Mouse (Mus musculus) heart, embryonic 10.5 days (tissue): ENCODE measurements around the gene Csf3r. TPM values are rescaled to one million over a fixed set of nuclear protein-coding genes. Genes with fewer than 3 reads are reported as not detected.
A peak's percentile ranks its signal among the peaks of the same experiment; 100 is the strongest.

ENCODE experiments used
- DNase-seq: peaks from one replicate; pipeline ENCODE4 v3.0.0-alpha.2; 2017; ENCODE audit warnings: low spot score
- H3K27ac ChIP-seq: fragments of 300-500 bp; sonication (generic); 2 replicates; pipeline ENCODE4 v1.5.1; 2016; ENCODE audit warnings: mild to moderate bottlenecking
- H3K27me3 ChIP-seq: fragments of 300-500 bp; sonication (generic); 2 replicates; pipeline ENCODE4 v1.6.1; 2016; ENCODE audit warnings: mild to moderate bottlenecking; ENCODE audit not compliant: poor library complexity, insufficient read depth, severe bottlenecking
- H3K36me3 ChIP-seq: fragments of 300-500 bp; sonication (generic); 2 replicates; pipeline ENCODE4 v1.6.1; 2016; ENCODE audit warnings: mild to moderate bottlenecking, moderate library complexity
- H3K4me1 ChIP-seq: fragments of 300-500 bp; sonication (generic); 2 replicates; pipeline ENCODE4 v1.6.1; 2016; ENCODE audit warnings: mild to moderate bottlenecking
- H3K4me3 ChIP-seq: fragments of 300-500 bp; sonication (generic); 2 replicates; pipeline ENCODE4 v1.5.1; 2016; ENCODE audit warnings: mild to moderate bottlenecking, moderate library complexity
- H3K9me3 ChIP-seq: fragments of 300-500 bp; sonication (generic); 2 replicates; pipeline ENCODE4 v1.6.1; 2016; ENCODE audit warnings: mild to moderate bottlenecking, moderate library complexity
- WGBS: fragments of 180-500 bp; shearing (Covaris S2); methylation state at CpG from one replicate; pipeline ENCODE4 v1.1.7; 2016; 5-methylcytosine and 5-hydroxymethylcytosine counted together
- polyA plus RNA-seq: library from polyadenylated mRNA; unstranded; fragments of >200 nt; fragmentation: Nextera tagmentation; extraction: Ambion mirVana; gene quantifications from 2 replicates; pipeline ENCODE4 v1.2.1, GENCODE M21; 2016

Gene Csf3r
- polyA plus RNA-seq, 1 experiment from 2014 or later = 0.53 TPM

- DNase-seq = no peak
- no peaks in the 10 kb centered on the region for H3K4me1 ChIP-seq
- 77% methylated on average over 11 of the region's 11 CpGs for WGBS
Measured at GRCm38 (mm10) chr4:126018966-126019538, 5.3 kb upstream of the Csf3r start.

GRCm38 (mm10) chr4:126025801-126026200 is 1.5 kb downstream of the Csf3r start:
- H3K36me3 ChIP-seq = no peaks in the 10 kb centered on the region
- peaks cover 12% of the 10 kb centered on the region; the same call in 1 of the 2 replicates for H3K27me3 ChIP-seq
- no peak overlapping the region for H3K4me3 ChIP-seq
- H3K4me1 ChIP-seq = no peaks in the 10 kb centered on the region
- H3K27ac ChIP-seq = no peak overlapping the region
- no peaks in the 10 kb centered on the region for H3K9me3 ChIP-seq
- WGBS = 80% methylated on average over 5 of the region's 5 CpGs
- no peak for DNase-seq

More at GRCm38 (mm10) chr4:126018966-126019538, 5.3 kb upstream of the Csf3r start:
- Histone ChIP-seq H3K27me3 (no peaks in the 10 kb centered on the region), H3K9me3 (no peaks in the 10 kb centered on the region), H3K36me3 (no peaks in the 10 kb centered on the region), H3K27ac (no peak overlapping the region), H3K4me3 (no peak overlapping the region)

GRCm38 (mm10) chr4:126027980-126028379 is 3.6 kb downstream of the Csf3r start:
- H3K4me1 ChIP-seq = no peaks in the 10 kb centered on the region
- no peak for DNase-seq
- H3K27me3 ChIP-seq = peaks cover 18% of the 10 kb centered on the region; the same call in 1 of the 2 replicates
- H3K36me3 ChIP-seq = no peaks in the 10 kb centered on the region
- H3K4me3 ChIP-seq = no peak overlapping the region
- 70% methylated on average over 3 of the region's 3 CpGs for WGBS
- no peak overlapping the region for H3K27ac ChIP-seq
- H3K9me3 ChIP-seq = no peaks in the 10 kb centered on the region

- Histone ChIP-seq H3K4me3 (no peak overlapping the region), H3K36me3 (no peaks in the 10 kb centered on the region), H3K27me3 (peaks cover 18% of the 10 kb centered on the region; the same call in 1 of the 2 replicates), H3K4me1 (no peaks in the 10 kb centered on the region), H3K9me3 (no peaks in the 10 kb centered on the region), H3K27ac (no peak overlapping the region)
- DNase-seq = no peak
- 65% methylated on average over 3 of the region's 3 CpGs for WGBS
Measured at GRCm38 (mm10) chr4:126029042-126029441, 4.7 kb downstream of the Csf3r start.

- Histone ChIP-seq H3K36me3 (no peaks in the 10 kb centered on the region), H3K27me3 (peaks cover 15% of the 10 kb centered on the region; the same call in 1 of the 2 replicates), H3K4me3 (no peak overlapping the region), H3K27ac (no peak overlapping the region), H3K9me3 (no peaks in the 10 kb centered on the region), H3K4me1 (no peaks in the 10 kb centered on the region)
- 68% methylated on average over 5 of the region's 5 CpGs for WGBS
- DNase-seq = no peak
Measured at GRCm38 (mm10) chr4:126030705-126031104, 6.4 kb downstream of the Csf3r start.

- H3K4me3 ChIP-seq = no peak overlapping the region
- no peak for DNase-seq
- H3K4me1 ChIP-seq = no peaks in the 10 kb centered on the region
- WGBS = 81% methylated on average over 5 of the region's 5 CpGs
- no peaks in the 10 kb centered on the region for H3K36me3 ChIP-seq
- 0 out of 2 replicates have a peak, but pooled peaks cover 6% of the 10 kb centered on the region for H3K27me3 ChIP-seq
- H3K9me3 ChIP-seq = no peaks in the 10 kb centered on the region
- no peak overlapping the region for H3K27ac ChIP-seq
Measured at GRCm38 (mm10) chr4:126035413-126035812, 11.1 kb downstream of the Csf3r start.

- peaks cover 15% of the 10 kb centered on the region for H3K4me1 ChIP-seq
Measured at GRCm38 (mm10) chr4:126046851-126047585, 22.7 kb downstream of the Csf3r start, which contains the start of gene Mrps15. Gene Mrps15, plus strand, starts transcription at chr4:126046925.

GRCm38 (mm10) chr4:126051617-126052016 is 27.3 kb downstream of the Csf3r start:
- peaks cover 73% of the 10 kb centered on the region for H3K36me3 ChIP-seq
- DNase-seq = no peak

More at GRCm38 (mm10) chr4:126046851-126047585, 22.7 kb downstream of the Csf3r start, which contains the start of gene Mrps15:
- DNase-seq = peak; percentile 97
- Histone ChIP-seq H3K36me3 (peaks cover 28% of the 10 kb centered on the region), H3K9me3 (no peaks in the 10 kb centered on the region), H3K27me3 (no peaks in the 10 kb centered on the region), H3K27ac (peak within 1 kb of the TSS; percentile 94), H3K4me3 (peak within 1 kb of the TSS; percentile 98)
- under 1% methylated on average over 56 of the region's 56 CpGs for WGBS

GRCm38 (mm10) chr4:126057207-126058133 is 33.1 kb downstream of the Csf3r start:
- H3K4me3 ChIP-seq = peak overlapping the region; percentile 79
- DNase-seq = no peak
- H3K36me3 ChIP-seq = peaks cover 42% of the 10 kb centered on the region
- no peaks in the 10 kb centered on the region for H3K9me3 ChIP-seq
- WGBS = 12% methylated on average over 19 of the region's 19 CpGs
- no peaks in the 10 kb centered on the region for H3K27me3 ChIP-seq
- H3K4me1 ChIP-seq = peaks cover 15% of the 10 kb centered on the region
- peak overlapping the region; percentile 85 for H3K27ac ChIP-seq

More at GRCm38 (mm10) chr4:126051617-126052016, 27.3 kb downstream of the Csf3r start:
- no peaks in the 10 kb centered on the region for H3K9me3 ChIP-seq
- H3K4me1 ChIP-seq = peaks cover 15% of the 10 kb centered on the region
- no peaks in the 10 kb centered on the region for H3K27me3 ChIP-seq
- H3K27ac ChIP-seq = no peak overlapping the region
- H3K4me3 ChIP-seq = no peak overlapping the region
- WGBS = 82% methylated on average over 7 of the region's 7 CpGs

GRCm38 (mm10) chr4:126058134-126058996 is 34.0 kb downstream of the Csf3r start, which contains the start of gene Oscp1:
Gene Oscp1, plus strand, starts transcription at chr4:126058565.
- Histone ChIP-seq H3K27me3 (no peaks in the 10 kb centered on the region), H3K4me1 (peaks cover 15% of the 10 kb centered on the region), H3K4me3 (peak within 1 kb of the TSS; percentile 79), H3K36me3 (peaks cover 33% of the 10 kb centered on the region), H3K9me3 (no peaks in the 10 kb centered on the region), H3K27ac (peak within 1 kb of the TSS; percentile 85)
- WGBS = under 1% methylated on average over 57 of the region's 57 CpGs
- DNase-seq = peak; percentile 97

- DNase-seq = no peak
- WGBS = 41% methylated on average over 9 of the region's 9 CpGs
- Histone ChIP-seq H3K9me3 (no peaks in the 10 kb centered on the region), H3K27ac (0 out of 2 replicates have a peak overlapping the region, but pooled peaks have one; percentile 85), H3K36me3 (peaks cover 27% of the 10 kb centered on the region), H3K27me3 (no peaks in the 10 kb centered on the region), H3K4me3 (peak overlapping the region; percentile 79), H3K4me1 (peaks cover 15% of the 10 kb centered on the region)
Measured at GRCm38 (mm10) chr4:126058997-126059362, 34.6 kb downstream of the Csf3r start.

GRCm38 (mm10) chr4:126062856-126063255 is 38.5 kb downstream of the Csf3r start:
- 39% methylated on average over 1 of the region's 1 CpGs for WGBS
- no peak for DNase-seq
- no peak overlapping the region for H3K27ac ChIP-seq
- no peak overlapping the region for H3K4me3 ChIP-seq
- H3K36me3 ChIP-seq = no peaks in the 10 kb centered on the region
- peaks cover 7% of the 10 kb centered on the region for H3K4me1 ChIP-seq
- no peaks in the 10 kb centered on the region for H3K9me3 ChIP-seq
- H3K27me3 ChIP-seq = no peaks in the 10 kb centered on the region
